21 mouse cellular contexts compared by ENCODE assay signal in genomic region chr12:46917286-46917685, GRCm38 (mm10).
A peak's percentile ranks its signal among the peaks of the same experiment; 100 is the strongest.
DNase-seq lines count a peak whose midpoint lies in the region; ATAC-seq and TF ChIP-seq lines count a peak whose summit lies in the region.
"Had no signal": no experiment of that assay in that cellular context is flagged by ENCODE, and none has a peak within 500 bp of the region (broad histone marks: within the 10 kb centered on the region; RNA-seq: fewer than 3 reads in every experiment).

No protein-coding gene starts in this region.

- H3K9ac ChIP-seq in liver, adult 2 months (ENCODE audit: low read depth, low read length), result no peak overlapping the region
- H3K9ac ChIP-seq in liver, embryonic 12.5 days, result no peak overlapping the region
- H3K9ac ChIP-seq in liver, embryonic 11.5 days (ENCODE audit: low read depth, low read length), result no peak overlapping the region
- H3K9ac ChIP-seq: embryonic facial prominence, embryonic 12.5 days; heart, embryonic 13.5 days; hindbrain, embryonic 13.5 days; stomach, embryonic 15.5 days had no signal

- H3K9me3 ChIP-seq in liver, embryonic 12.5 days (replicated peaks), result no peaks in the 10 kb centered on the region
- H3K9me3 ChIP-seq in liver, embryonic 11.5 days (ENCODE audit: control insufficient read depth, low read length), result no peaks in the 10 kb centered on the region
- H3K9me3 ChIP-seq: embryonic facial prominence, embryonic 12.5 days; heart, embryonic 13.5 days; hindbrain, embryonic 13.5 days; stomach, embryonic 15.5 days had no signal

- DNase-seq in adrenal gland, postnatal 10 days, result peak; percentile 33
- no peak for DNase-seq in adrenal gland, postnatal 25 days
- peak; percentile 18 for DNase-seq in liver, adult 2 months (ENCODE audit: extremely low read depth, low read depth, low spot score)
- DNase-seq in gastrocnemius, postnatal 25 days, result peak; percentile 71
- peak; percentile 37 for DNase-seq in lung, postnatal 25 days (ENCODE audit: low spot score)
- DNase-seq in left cerebral cortex, postnatal 4 days, result no peak
- DNase-seq in liver, embryonic 11.5 days (ENCODE audit: low spot score), result no peak
- DNase-seq: cerebellum, postnatal 36 days; kidney, postnatal 10 days; layer of hippocampus, adult 9-11 months; liver had no signal

- no peak for ATAC-seq in liver, embryonic 12.5 days
- no peak for ATAC-seq in liver, embryonic 11.5 days (replicated peaks; ENCODE audit: low FRiP score)
- ATAC-seq: activated CD4-positive, CD25-positive, alpha-beta regulatory T cell, adult 4 months; intestine, embryonic 16.5 days had no signal

- TF ChIP-seq POLR2A in liver, adult 2 months (IDR thresholded peaks at IDR 0.05; ENCODE audit: extremely low read depth, insufficient read depth, low read length), result no peak

- intact Hi-C loops in left cerebral cortex, postnatal 4 days (cut with DNase I), result no loop called here

- 50% methylated on average over 4 of the region's 4 CpGs for WGBS in liver, adult 2 months
- 47% methylated on average over 4 of the region's 4 CpGs for WGBS in liver, embryonic 12.5 days (ENCODE audit: insufficient replicate concordance)
- WGBS in liver, embryonic 11.5 days, result 58% methylated on average over 4 of the region's 4 CpGs

- no peaks in the 10 kb centered on the region for H3K27me3 ChIP-seq in liver, adult 2 months (ENCODE audit: control insufficient read depth, insufficient read depth, low read length)
- no peaks in the 10 kb centered on the region for H3K27me3 ChIP-seq in liver, embryonic 12.5 days (replicated peaks)
- H3K27me3 ChIP-seq in liver, embryonic 11.5 days (replicated peaks; ENCODE audit: control insufficient read depth, insufficient read depth, low read length), result no peaks in the 10 kb centered on the region
- H3K27me3 ChIP-seq: CH12.LX; embryonic facial prominence, embryonic 12.5 days; heart, embryonic 13.5 days; hindbrain, embryonic 13.5 days; stomach, embryonic 15.5 days had no signal

- TF ChIP-seq CTCF in liver, adult 2 months (IDR thresholded peaks at IDR 0.05; ENCODE audit: low read depth, low read length), result no peak

- H3K4me1 ChIP-seq in liver, adult 2 months (ENCODE audit: control insufficient read depth, insufficient read depth, low read length), result no peaks in the 10 kb centered on the region
- H3K4me1 ChIP-seq in liver, embryonic 12.5 days, result no peaks in the 10 kb centered on the region
- H3K4me1 ChIP-seq in liver, embryonic 11.5 days (replicated peaks; ENCODE audit: control insufficient read depth, insufficient read depth, low read length), result no peaks in the 10 kb centered on the region
- H3K4me1 ChIP-seq: embryonic facial prominence, embryonic 12.5 days; heart, embryonic 13.5 days; hindbrain, embryonic 13.5 days; stomach, embryonic 15.5 days had no signal

- H3K79me2 ChIP-seq in liver, adult 2 months (ENCODE audit: control insufficient read depth, insufficient read depth, low read length), result no peaks in the 10 kb centered on the region

- no peak overlapping the region for H3K4me3 ChIP-seq in liver, adult 2 months (ENCODE audit: insufficient read depth, low read depth, low read length)
- no peak overlapping the region for H3K4me3 ChIP-seq in liver, embryonic 12.5 days
- H3K4me3 ChIP-seq in liver, embryonic 11.5 days (ENCODE audit: low read depth, low read length), result no peak overlapping the region
- H3K4me3 ChIP-seq: embryonic facial prominence, embryonic 12.5 days; heart, embryonic 13.5 days; hindbrain, embryonic 13.5 days; myocyte; stomach, embryonic 15.5 days had no signal

- no peaks in the 10 kb centered on the region for H3K36me3 ChIP-seq in liver, adult 2 months (ENCODE audit: control insufficient read depth, insufficient read depth, low read length)
- H3K36me3 ChIP-seq in liver, embryonic 12.5 days, result no peaks in the 10 kb centered on the region
- H3K36me3 ChIP-seq in liver, embryonic 11.5 days (ENCODE audit: control insufficient read depth, insufficient read depth, low read length), result no peaks in the 10 kb centered on the region
- H3K36me3 ChIP-seq: embryonic facial prominence, embryonic 12.5 days; heart, embryonic 13.5 days; hindbrain, embryonic 13.5 days; stomach, embryonic 15.5 days had no signal

- no peak overlapping the region for H3K4me2 ChIP-seq in liver, embryonic 12.5 days
- H3K4me2 ChIP-seq in liver, embryonic 11.5 days, result no peak overlapping the region
- H3K4me2 ChIP-seq: embryonic facial prominence, embryonic 12.5 days; heart, embryonic 13.5 days; hindbrain, embryonic 13.5 days; midbrain, embryonic 11.5 days; stomach, embryonic 15.5 days had no signal

- no peak overlapping the region for H3K27ac ChIP-seq in liver, adult 2 months (replicated peaks; ENCODE audit: insufficient read depth, low read depth, low read length)
- no peak overlapping the region for H3K27ac ChIP-seq in liver, embryonic 12.5 days
- H3K27ac ChIP-seq in liver, embryonic 11.5 days (ENCODE audit: low read depth, low read length), result no peak overlapping the region
- H3K27ac ChIP-seq: embryonic facial prominence, embryonic 12.5 days; heart, embryonic 13.5 days; hindbrain, embryonic 13.5 days; stomach, embryonic 15.5 days had no signal

Comparison
In these comparisons a context has a peak if more than half of its experiments do, and no peak if none do; other contexts are left out.
1. DNase-seq: peak in adrenal gland, postnatal 10 days (single experiment), liver, adult 2 months (single experiment), gastrocnemius, postnatal 25 days (single experiment) and lung, postnatal 25 days (single experiment); none in adrenal gland, postnatal 25 days (single experiment), left cerebral cortex, postnatal 4 days (single experiment) and liver, embryonic 11.5 days (single experiment).